Mouse (Mus musculus): Measurements from ENCODE around the gene Aass. TPM values are rescaled to one million over a fixed set of nuclear protein-coding genes. Genes with fewer than 3 reads are reported as not detected.
"Not testable (repeated sequence)": the region's sequence is repeated elsewhere in the genome, so short reads cannot be mapped to it uniquely, and the experiment has no call there.

Gene Aass
- polyA plus RNA-seq (2011; ENCODE audit: insufficient read depth, insufficient read length, low read depth, missing spikeins) = 1.4 and 3.5 TPM in 2 replicates

GRCm38 (mm10) chr6:23132573-23133181, at the start of gene Aass:
TSS of gene Aass (minus strand) at chr6:23132986.
- no peaks in the 10 kb centered on the region for H3K4me1 ChIP-seq (ENCODE audit: control insufficient read depth, insufficient read depth, low read length)
- no peaks in the 10 kb centered on the region for H3K36me3 ChIP-seq (ENCODE audit: control insufficient read depth, insufficient read depth, low read length, poor library complexity, severe bottlenecking)
- H3K9me3 ChIP-seq (replicated peaks; ENCODE audit: control insufficient read depth, insufficient read depth, low read length, poor library complexity, severe bottlenecking) = no peaks in the 10 kb centered on the region
- H3K27me3 ChIP-seq (ENCODE audit: control insufficient read depth, insufficient read depth, low read length, poor library complexity, severe bottlenecking) = no peaks in the 10 kb centered on the region
- H3K4me3 ChIP-seq (ENCODE audit: low read depth, low read length) = peak within 1 kb of the TSS; percentile 55
- no peak within 1 kb of the TSS for H3K27ac ChIP-seq (ENCODE audit: insufficient read depth, low read length)
- TF ChIP-seq POLR2A (IDR thresholded peaks at IDR 0.05; ENCODE audit: insufficient read depth, low read length) = no peak
- no peak within 1 kb of the TSS for H3K9ac ChIP-seq (ENCODE audit: low read depth, poor library complexity, severe bottlenecking)

DNA sequence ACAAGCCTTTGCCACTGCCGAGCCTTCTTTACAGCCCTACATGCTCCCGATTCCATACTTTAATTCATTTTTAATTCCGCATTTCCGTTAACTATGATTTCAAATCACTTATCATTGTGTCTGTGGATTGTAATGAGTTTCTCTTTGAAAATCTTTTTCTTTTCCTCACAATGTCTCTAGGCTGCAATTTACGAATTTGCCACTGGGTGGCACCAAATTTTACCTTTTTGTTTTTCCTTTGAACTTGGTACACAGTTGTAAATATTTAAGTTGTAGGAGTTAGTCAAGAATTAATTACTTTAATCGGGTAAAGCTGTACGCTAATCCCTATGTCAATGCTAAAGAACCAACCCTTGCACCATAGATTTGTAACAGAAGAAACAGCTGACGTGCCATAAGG, 47.3 kb upstream of the Aass start:
- Histone ChIP-seq H3K9me3 (replicated peaks; ENCODE audit: control insufficient read depth, insufficient read depth, low read length, poor library complexity, severe bottlenecking) (no peaks in the 10 kb centered on the region), H3K36me3 (ENCODE audit: control insufficient read depth, insufficient read depth, low read length, poor library complexity, severe bottlenecking) (no peaks in the 10 kb centered on the region), H3K4me1 (ENCODE audit: control insufficient read depth, insufficient read depth, low read length) (no peaks in the 10 kb centered on the region), H3K27ac (ENCODE audit: insufficient read depth, low read length) (no peak overlapping the region), H3K27me3 (ENCODE audit: control insufficient read depth, insufficient read depth, low read length, poor library complexity, severe bottlenecking) (no peaks in the 10 kb centered on the region), H3K9ac (ENCODE audit: low read depth, poor library complexity, severe bottlenecking) (no peak overlapping the region), H3K4me3 (ENCODE audit: low read depth, low read length) (no peak overlapping the region)
- TF ChIP-seq EP300 (IDR thresholded peaks at IDR 0.05; ENCODE audit: insufficient read depth, low read depth, low read length) = no peak
- no peak for TF ChIP-seq POLR2A (IDR thresholded peaks at IDR 0.05; ENCODE audit: insufficient read depth, low read length)
- TF ChIP-seq CTCF (IDR thresholded peaks at IDR 0.05; ENCODE audit: low read depth, low read length) = no peak

DNA sequence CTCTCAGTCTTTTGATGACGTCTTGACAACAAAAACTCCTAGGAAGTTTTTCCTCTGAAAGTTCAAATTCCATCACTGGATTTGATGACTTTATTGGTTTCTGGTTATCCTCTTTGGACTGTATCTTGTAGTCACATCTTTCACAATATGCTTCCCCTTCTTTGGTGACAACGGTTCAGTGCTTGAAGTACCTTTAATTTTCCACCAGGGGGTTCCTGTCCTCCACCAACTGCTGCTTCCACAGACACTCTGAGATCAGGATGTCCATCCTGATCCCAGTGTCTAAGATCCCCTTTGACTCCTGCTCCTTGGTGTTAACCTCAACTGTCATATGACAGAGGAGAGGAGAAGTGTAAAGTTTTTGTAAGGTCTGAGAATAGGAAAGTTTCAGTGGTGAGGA, 31.0 kb upstream of the Aass start:
- not testable (repeated sequence) for H3K27me3 ChIP-seq (ENCODE audit: control insufficient read depth, insufficient read depth, low read length, poor library complexity, severe bottlenecking); H3K36me3 ChIP-seq (ENCODE audit: control insufficient read depth, insufficient read depth, low read length, poor library complexity, severe bottlenecking); H3K27ac ChIP-seq (ENCODE audit: insufficient read depth, low read length); H3K9ac ChIP-seq (ENCODE audit: low read depth, poor library complexity, severe bottlenecking); H3K4me1 ChIP-seq (ENCODE audit: control insufficient read depth, insufficient read depth, low read length); H3K4me3 ChIP-seq (ENCODE audit: low read depth, low read length); H3K9me3 ChIP-seq (replicated peaks; ENCODE audit: control insufficient read depth, insufficient read depth, low read length, poor library complexity, severe bottlenecking)

- not testable (repeated sequence) for H3K4me1 ChIP-seq (ENCODE audit: control insufficient read depth, insufficient read depth, low read length); H3K27ac ChIP-seq (ENCODE audit: insufficient read depth, low read length); H3K9me3 ChIP-seq (replicated peaks; ENCODE audit: control insufficient read depth, insufficient read depth, low read length, poor library complexity, severe bottlenecking); H3K4me3 ChIP-seq (ENCODE audit: low read depth, low read length); H3K36me3 ChIP-seq (ENCODE audit: control insufficient read depth, insufficient read depth, low read length, poor library complexity, severe bottlenecking); H3K27me3 ChIP-seq (ENCODE audit: control insufficient read depth, insufficient read depth, low read length, poor library complexity, severe bottlenecking); H3K9ac ChIP-seq (ENCODE audit: low read depth, poor library complexity, severe bottlenecking)
Observed at GRCm38 (mm10) chr6:23156357-23156756, 23.6 kb upstream of the Aass start.

DNA sequence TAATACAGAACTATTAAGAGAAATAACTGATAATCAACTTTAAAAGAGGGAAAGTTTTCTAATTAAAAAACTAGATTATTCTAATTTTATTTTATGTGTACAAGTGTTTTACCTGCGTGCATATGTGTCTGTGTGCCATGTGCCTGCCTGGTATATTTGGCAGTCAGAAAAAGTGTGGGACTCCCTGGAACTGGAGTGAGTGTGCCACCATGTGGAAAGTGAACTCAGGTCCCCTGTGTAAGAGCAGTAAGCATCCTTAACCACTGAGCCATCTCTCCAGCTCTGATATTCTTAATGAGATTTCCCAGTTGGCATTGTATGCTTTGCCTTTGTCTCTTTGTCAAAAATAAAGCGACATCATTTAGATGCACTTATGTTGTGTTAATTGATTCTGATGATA, 20.3 kb upstream of the Aass start:
- no peak overlapping the region for H3K27ac ChIP-seq (ENCODE audit: insufficient read depth, low read length)

GRCm38 (mm10) chr6:23147221-23147620, 14.4 kb upstream of the Aass start:
- Histone ChIP-seq H3K9me3 (replicated peaks; ENCODE audit: control insufficient read depth, insufficient read depth, low read length, poor library complexity, severe bottlenecking) (no peaks in the 10 kb centered on the region), H3K4me3 (ENCODE audit: low read depth, low read length) (no peak overlapping the region), H3K4me1 (ENCODE audit: control insufficient read depth, insufficient read depth, low read length) (no peaks in the 10 kb centered on the region), H3K27me3 (ENCODE audit: control insufficient read depth, insufficient read depth, low read length, poor library complexity, severe bottlenecking) (no peaks in the 10 kb centered on the region), H3K27ac (ENCODE audit: insufficient read depth, low read length) (no peak overlapping the region), H3K9ac (ENCODE audit: low read depth, poor library complexity, severe bottlenecking) (no peak overlapping the region), H3K36me3 (ENCODE audit: control insufficient read depth, insufficient read depth, low read length, poor library complexity, severe bottlenecking) (no peaks in the 10 kb centered on the region)
- TF ChIP-seq CTCF (IDR thresholded peaks at IDR 0.05; ENCODE audit: low read depth, low read length) (no peak), EP300 (IDR thresholded peaks at IDR 0.05; ENCODE audit: insufficient read depth, low read depth, low read length) (no peak), POLR2A (IDR thresholded peaks at IDR 0.05; ENCODE audit: insufficient read depth, low read length) (no peak)

More for the DNA sequence above, 20.3 kb upstream of the Aass start:
- Histone ChIP-seq H3K4me1 (ENCODE audit: control insufficient read depth, insufficient read depth, low read length) (no peaks in the 10 kb centered on the region), H3K9me3 (replicated peaks; ENCODE audit: control insufficient read depth, insufficient read depth, low read length, poor library complexity, severe bottlenecking) (no peaks in the 10 kb centered on the region), H3K27me3 (ENCODE audit: control insufficient read depth, insufficient read depth, low read length, poor library complexity, severe bottlenecking) (no peaks in the 10 kb centered on the region; the same call in 1 of the 2 replicates), H3K4me3 (ENCODE audit: low read depth, low read length) (no peak overlapping the region), H3K9ac (ENCODE audit: low read depth, poor library complexity, severe bottlenecking) (no peak overlapping the region), H3K36me3 (ENCODE audit: control insufficient read depth, insufficient read depth, low read length, poor library complexity, severe bottlenecking) (no peaks in the 10 kb centered on the region)
- TF ChIP-seq POLR2A (IDR thresholded peaks at IDR 0.05; ENCODE audit: insufficient read depth, low read length) (no peak), EP300 (IDR thresholded peaks at IDR 0.05; ENCODE audit: insufficient read depth, low read depth, low read length) (no peak), CTCF (IDR thresholded peaks at IDR 0.05; ENCODE audit: low read depth, low read length) (no peak)

All from ES-Bruce4 (cell line).